Mouse (Mus musculus) liver, postnatal 0 days (tissue): ENCODE data around the gene Sox9. TPM values are rescaled to one million over a fixed set of nuclear protein-coding genes. Genes with fewer than 3 reads are reported as not detected.

Source experiments
- ATAC-seq: fragments of 200-750 bp; cut with Nextera tagmentation; 2 replicates; pipeline ENCODE4 v1.8.0; 2017; ENCODE audit warnings: mild to moderate bottlenecking, moderate library complexity
- DNase-seq: peaks from one replicate; pipeline ENCODE4 v3.0.0-alpha.2; 2016
- H3K27ac ChIP-seq: fragments of 300-500 bp; sonication (generic); 2 replicates; pipeline ENCODE4 v1.5.1; 2014; ENCODE audit warnings: antibody characterized with exemption, moderate library complexity, mild to moderate bottlenecking, low read depth
- H3K27me3 ChIP-seq: fragments of 300-500 bp; sonication (generic); 2 replicates; pipeline ENCODE4 v1.6.1; 2014; ENCODE audit warnings: low read length, control low read depth, mixed read lengths; ENCODE audit not compliant: insufficient read depth
- H3K36me3 ChIP-seq: fragments of 300-500 bp; sonication (generic); replicated peaks from 2 replicates; pipeline ENCODE4 v1.6.1; 2014; ENCODE audit warnings: mild to moderate bottlenecking, control low read depth, low read length, moderate library complexity, mixed read lengths; ENCODE audit not compliant: insufficient read depth
- H3K4me1 ChIP-seq: fragments of 300-500 bp; sonication (generic); 2 replicates; pipeline ENCODE4 v1.6.1; 2014; ENCODE audit warnings: antibody characterized with exemption, mild to moderate bottlenecking, control low read depth; ENCODE audit not compliant: insufficient read depth
- H3K4me2 ChIP-seq: fragments of 300-500 bp; sonication (generic); 2 replicates; pipeline ENCODE4 v1.6.1; 2014; ENCODE audit warnings: low read depth, mild to moderate bottlenecking, low read length, moderate library complexity, mixed read lengths
- H3K4me3 ChIP-seq: fragments of 300-500 bp; sonication (generic); 2 replicates; pipeline ENCODE4 v1.5.1; 2014; ENCODE audit warnings: low read depth, low read length
- H3K9ac ChIP-seq: fragments of 300-500 bp; sonication (generic); replicated peaks from 2 replicates; pipeline ENCODE4 v1.6.1; 2014; ENCODE audit warnings: mild to moderate bottlenecking, moderate library complexity
- H3K9me3 ChIP-seq: fragments of 300-500 bp; sonication (generic); 2 replicates; pipeline ENCODE4 v1.6.1; 2016; ENCODE audit warnings: mild to moderate bottlenecking, control low read depth, low read length, mixed read lengths
- CTCF ChIP-seq: sonication (generic); IDR thresholded peaks from 2 replicates; pipeline ENCODE4 v1.5.1; 2016; ENCODE audit warnings: antibody characterized with exemption, low read depth
- EP300 ChIP-seq: IDR thresholded peaks from 2 replicates; pipeline ENCODE4 v1.6.1; 2016; ENCODE audit warnings: antibody characterized with exemption, low read depth, mild to moderate bottlenecking
- WGBS: fragments of 180-500 bp; shearing (Covaris S2); extraction: QIAGEN DNeasy Blood & Tissue Kit; methylation state at CpG from one replicate; pipeline ENCODE4 v1.1.7; 2014; ENCODE audit not compliant: insufficient replicate concordance; 5-methylcytosine and 5-hydroxymethylcytosine counted together
- polyA plus RNA-seq: library from polyadenylated mRNA; unstranded; fragments of >200 nt; fragmentation: Nextera tagmentation; extraction: Ambion mirVana; gene quantifications from 2 replicates; pipeline ENCODE4 v1.2.1, GENCODE M21; 2015

Sox9 gene
- polyA plus RNA-seq, 1 experiment from 2014 or later = 2.5 TPM

DNA sequence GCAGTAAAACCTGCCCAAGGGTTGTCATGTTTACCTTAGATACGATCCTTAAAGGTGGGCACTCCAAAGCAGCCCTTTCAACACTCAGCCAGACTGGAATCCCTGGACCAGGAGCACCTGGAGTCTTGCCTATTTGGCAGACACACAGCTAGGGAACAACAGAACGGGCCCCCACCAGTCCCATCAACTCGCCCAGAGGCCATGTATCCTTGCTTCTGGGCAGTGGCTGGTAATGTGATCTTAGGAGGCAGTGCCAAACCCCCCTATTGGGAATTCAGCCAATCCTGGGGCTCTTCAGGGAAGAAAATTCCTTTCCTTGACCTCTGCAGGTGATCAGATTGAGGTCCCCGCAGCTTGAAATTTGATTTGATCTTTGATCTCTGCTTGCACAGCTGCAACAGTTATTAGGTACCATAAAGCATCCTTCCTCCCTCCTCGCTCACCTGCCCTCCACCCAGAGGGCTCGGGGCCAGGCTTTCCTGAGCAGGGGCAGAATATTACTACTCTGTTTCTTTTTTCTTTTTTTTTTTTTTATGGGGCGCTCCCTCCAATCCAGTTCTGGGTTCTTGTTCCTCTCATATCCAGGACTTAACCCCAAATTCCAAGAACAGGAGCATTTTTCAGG is 53.6 kb downstream of the Sox9 start:
- no peak for DNase-seq
- no peak overlapping the region for H3K9ac ChIP-seq
- no peaks in the 10 kb centered on the region for H3K27me3 ChIP-seq
- no peak overlapping the region for H3K4me3 ChIP-seq
- no peak for ATAC-seq
- no peak overlapping the region for H3K27ac ChIP-seq
- no peaks in the 10 kb centered on the region for H3K36me3 ChIP-seq
- 45% methylated on average over 7 of the region's 7 CpGs for WGBS
- H3K9me3 ChIP-seq = no peaks in the 10 kb centered on the region
- TF ChIP-seq CTCF (no peak), EP300 (no peak)
- H3K4me1 ChIP-seq = no peaks in the 10 kb centered on the region
- no peak overlapping the region for H3K4me2 ChIP-seq
